Mouse (Mus musculus): ENCODE results near the gene Ccdc38. TPM values are rescaled to one million over a fixed set of nuclear protein-coding genes. Genes with fewer than 3 reads are reported as not detected.
A peak's percentile ranks its signal among the peaks of the same experiment; 100 is the strongest.
"Not testable (repeated sequence)": the region's sequence is repeated elsewhere in the genome, so short reads cannot be mapped to it uniquely, and the experiment has no call there.

The Ccdc38 gene
- total RNA-seq, 2 experiments from 2014 or later, result not detected

- DNase-seq, result no peak
- intact Hi-C loops (cut with DNase I), result loop anchor here (2.0 to 10.0 kb wide), 3 partner anchors 123 to 503 kb away; no protein-coding TSS in a partner anchor
These were observed 7.4 kb downstream of the Ccdc38 start for GRCm38 (mm10) chr10:93547741-93548270.

GRCm38 (mm10) chr10:93548991-93549390, 8.6 kb downstream of the Ccdc38 start:
- DNase-seq, result peak; percentile 81 to 86
- intact Hi-C loops (cut with DNase I), result loop anchor here (1.0 to 10.0 kb wide), 4 partner anchors 63 to 504 kb away; no protein-coding TSS in a partner anchor

GRCm38 (mm10) chr10:93549821-93550220, 9.4 kb downstream of the Ccdc38 start:
- DNase-seq, result no peak
- intact Hi-C loops (cut with DNase I), result loop anchor here (1.0 to 10.0 kb wide), 4 partner anchors 64 to 505 kb away; no protein-coding TSS in a partner anchor

DNA sequence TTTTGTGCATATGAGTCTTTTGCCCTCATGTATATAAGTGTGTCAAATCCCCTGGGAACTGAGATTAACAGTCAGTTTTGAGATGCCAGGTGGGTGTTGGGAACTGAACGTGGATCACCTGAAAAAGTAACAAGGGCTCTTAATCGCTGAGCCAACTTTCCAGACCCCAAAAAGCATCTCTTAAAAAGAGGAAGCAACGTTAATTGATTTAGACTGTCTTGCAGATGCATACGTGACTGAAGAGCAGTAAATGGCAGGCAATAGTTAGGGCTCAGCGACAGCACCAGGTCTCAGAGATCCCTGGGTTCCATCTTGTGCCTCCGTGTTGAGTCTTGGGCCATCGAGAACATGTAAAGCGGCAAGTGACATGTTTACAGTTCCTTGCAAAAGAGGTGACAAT, 12.2 kb downstream of the Ccdc38 start:
- intact Hi-C loops (cut with DNase I), result no loop called here
- DNase-seq, result no peak

GRCm38 (mm10) chr10:93557971-93558370, 17.5 kb downstream of the Ccdc38 start:
- DNase-seq; intact Hi-C loops (cut with DNase I): not testable (repeated sequence)

DNA sequence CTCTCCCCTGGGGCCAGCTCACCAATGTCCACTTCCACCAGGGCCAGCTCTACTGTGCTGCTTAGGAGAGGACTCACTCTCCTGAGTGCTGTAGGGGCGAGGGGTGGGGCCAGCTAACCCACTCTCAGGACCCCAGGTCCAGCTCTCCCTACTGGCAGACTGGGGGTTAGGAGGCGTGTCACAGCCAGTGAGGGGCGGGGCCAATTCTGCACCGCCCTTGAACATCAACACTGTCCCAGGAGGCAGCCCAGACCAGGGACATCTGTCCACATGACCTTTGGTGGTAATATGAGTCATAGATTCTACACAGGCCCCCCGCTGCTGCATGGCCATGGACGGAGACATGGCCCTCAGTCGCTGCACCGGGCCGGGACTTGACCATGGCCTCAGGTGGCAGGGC, 19.4 kb downstream of the Ccdc38 start:
- intact Hi-C loops (cut with DNase I), result no loop called here

GRCm38 (mm10) chr10:93564518-93565090, 24.2 kb downstream of the Ccdc38 start:
- DNase-seq, result no peak
- intact Hi-C loops (cut with DNase I), result no loop called here

More for the DNA sequence above, 19.4 kb downstream of the Ccdc38 start:
- no peak for DNase-seq

DNA sequence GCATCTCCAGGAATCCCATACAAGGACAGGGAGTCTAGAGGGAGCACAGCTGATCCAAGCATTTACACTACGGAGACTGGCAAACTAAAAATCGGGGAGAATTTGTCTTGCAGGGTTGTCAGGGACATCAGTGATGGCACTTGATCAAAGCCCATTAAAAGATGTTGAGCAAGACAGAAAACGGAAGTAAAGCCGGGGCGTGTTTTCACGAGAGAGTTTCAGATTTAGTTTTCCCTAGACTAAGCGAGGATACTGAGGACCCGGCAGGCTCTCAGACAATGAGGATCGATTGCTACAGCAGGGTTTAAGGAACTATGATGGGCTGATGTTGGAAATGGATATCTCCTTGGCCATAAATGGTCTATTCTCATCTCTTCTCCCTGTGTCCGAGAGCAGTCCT, 26.6 kb downstream of the Ccdc38 start:
- no peak for DNase-seq
- intact Hi-C loops (cut with DNase I), result no loop called here

- no peak for DNase-seq
- intact Hi-C loops (cut with DNase I), result no loop called here
These were observed 27.6 kb downstream of the Ccdc38 start for GRCm38 (mm10) chr10:93567841-93568566.

GRCm38 (mm10) chr10:93568671-93569070, 28.2 kb downstream of the Ccdc38 start:
- intact Hi-C loops (cut with DNase I), result no loop called here
- no peak for DNase-seq

- DNase-seq, result no peak
- intact Hi-C loops (cut with DNase I), result no loop called here
These were observed 31.8 kb downstream of the Ccdc38 start for GRCm38 (mm10) chr10:93572209-93572608.

DNA sequence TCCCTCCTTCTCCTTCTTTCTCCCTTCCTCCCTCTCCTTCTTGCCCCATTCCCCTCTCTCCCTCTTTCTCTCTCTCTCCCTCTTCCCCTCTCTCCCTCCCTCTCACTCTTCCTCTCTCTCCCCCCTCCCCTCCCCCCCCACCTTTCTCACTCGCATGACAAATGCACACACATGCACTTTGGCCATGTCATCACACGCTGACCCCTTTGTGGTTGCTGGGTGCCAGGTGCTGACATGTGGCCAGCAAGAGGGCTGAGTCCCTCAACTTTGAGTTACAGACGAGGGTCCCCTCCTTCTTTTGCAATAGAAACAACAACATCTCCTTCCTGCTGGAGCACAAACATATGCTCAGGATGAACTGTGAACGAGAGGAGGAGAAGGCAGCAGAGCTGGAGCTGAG, 34.5 kb downstream of the Ccdc38 start:
- DNase-seq, result no peak
- intact Hi-C loops (cut with DNase I), result no loop called here

DNA sequence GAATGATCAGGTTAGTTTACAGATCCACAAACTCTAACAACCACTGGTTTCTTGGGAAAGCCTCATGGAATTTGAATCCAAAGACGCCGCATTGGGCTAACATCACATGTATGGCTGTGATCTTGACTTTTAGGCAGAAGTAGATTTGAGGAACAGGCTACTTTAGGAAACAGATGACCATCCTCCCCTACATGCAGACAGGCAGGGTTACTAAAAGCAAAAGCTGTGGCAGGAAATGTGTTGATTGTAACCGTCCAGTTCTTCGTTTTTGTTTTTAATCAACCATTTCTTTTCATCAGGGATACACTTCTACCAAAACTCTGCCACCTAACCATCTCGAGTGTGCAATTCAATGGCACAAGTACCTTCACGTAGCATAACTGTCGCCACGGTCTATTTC, 35.5 kb downstream of the Ccdc38 start:
- intact Hi-C loops (cut with DNase I), result loop anchor here (2.0 kb wide), 2 partner anchors 89 to 147 kb away; no protein-coding TSS in a partner anchor
- no peak for DNase-seq

- intact Hi-C loops (cut with DNase I), result loop anchor here (2.0 kb wide), 2 partner anchors 91 to 149 kb away; no protein-coding TSS in a partner anchor
- DNase-seq, result peak; percentile 72 to 87
These were observed 36.9 kb downstream of the Ccdc38 start for GRCm38 (mm10) chr10:93577271-93577886.

GRCm38 (mm10) chr10:93588796-93589195, 48.4 kb downstream of the Ccdc38 start:
- no peak for DNase-seq
- intact Hi-C loops (cut with DNase I), result no loop called here

DNA sequence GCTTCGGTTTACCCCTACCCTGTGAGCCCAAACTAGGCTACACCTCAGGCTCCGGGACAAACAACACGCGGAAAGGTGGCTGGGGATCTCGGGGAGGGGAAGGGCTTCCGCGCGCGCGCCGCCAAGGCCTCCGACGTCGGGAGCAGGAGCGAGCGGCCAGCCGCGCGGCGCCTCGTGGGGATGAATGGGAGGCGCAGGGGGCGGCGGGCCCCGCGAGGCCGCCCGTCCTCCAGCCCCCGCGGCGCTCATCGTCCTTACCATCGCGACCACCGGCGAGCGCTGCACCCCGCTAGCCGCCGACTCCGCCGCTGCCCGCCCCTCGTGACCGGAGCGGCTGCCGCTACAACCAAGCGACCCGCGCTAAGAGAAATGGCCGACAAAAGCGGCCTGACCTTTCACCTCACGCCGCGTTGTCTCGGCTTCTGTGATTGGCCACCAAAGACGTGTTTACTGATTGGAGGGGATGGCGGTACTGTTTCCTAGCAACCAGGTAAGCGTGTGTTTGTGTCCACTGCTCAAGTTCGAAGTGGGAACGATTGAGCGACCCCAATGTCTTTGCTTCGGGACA, 48.9 kb downstream of the Ccdc38 start, which contains the start of gene Snrpf:
TSS of gene Snrpf (minus strand) at position 426 of the 568 bp plus-strand sequence.
- intact Hi-C loops (cut with DNase I), result no loop called here

DNA sequence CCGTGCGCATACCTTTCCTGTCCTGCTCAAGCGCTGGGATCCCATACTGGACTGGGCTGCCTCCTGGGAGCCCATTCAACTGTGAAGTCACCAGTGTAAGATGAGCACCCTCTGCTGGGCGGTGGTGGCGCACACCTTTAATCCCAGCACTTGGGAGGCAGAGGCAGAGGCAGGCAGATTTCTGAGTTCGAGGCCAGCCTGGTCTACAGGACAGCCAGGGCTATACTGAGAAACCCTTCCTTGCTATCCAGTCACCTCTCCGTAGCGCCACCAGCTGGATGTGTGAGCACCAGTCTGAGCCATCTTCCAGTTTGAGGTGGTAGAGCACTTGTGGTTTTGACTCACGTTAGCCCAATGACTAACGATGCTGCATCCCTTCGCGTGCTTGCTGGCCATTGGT, 52.0 kb downstream of the Ccdc38 start:
- intact Hi-C loops (cut with DNase I), result loop anchor here (5.0 kb wide), 1 partner anchor 185 kb away; no protein-coding TSS in a partner anchor
- no peak for DNase-seq

More for the DNA sequence above, 48.9 kb downstream of the Ccdc38 start, which contains the start of gene Snrpf:
- DNase-seq, result peak; percentile 97 to 98

- intact Hi-C loops (cut with DNase I), result loop anchor here (1.0 to 5.0 kb wide), 2 partner anchors 183 to 219 kb away; no protein-coding TSS in a partner anchor
- DNase-seq, result peak; percentile 82 to 90
These were observed 53.6 kb downstream of the Ccdc38 start for GRCm38 (mm10) chr10:93594022-93594482.

DNA sequence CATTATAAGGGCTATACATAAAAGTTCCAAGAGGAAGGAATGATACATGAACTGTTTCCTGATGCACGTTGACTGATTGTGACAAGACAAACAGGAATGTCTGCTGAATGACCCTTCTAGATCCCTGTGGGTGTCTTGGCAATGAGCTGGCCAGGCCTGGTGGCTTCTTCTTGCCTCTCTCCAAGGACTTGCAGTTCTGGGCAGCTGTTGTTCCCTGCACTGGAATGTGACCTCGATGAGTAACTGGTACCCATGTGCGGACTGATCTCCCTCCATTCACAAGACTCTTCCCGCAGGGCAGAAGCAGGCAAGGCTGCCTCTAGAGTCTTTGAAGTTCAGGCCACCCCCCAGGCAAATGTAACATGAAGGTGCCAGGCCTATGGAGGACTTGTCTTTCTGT, 55.4 kb downstream of the Ccdc38 start:
- no peak for DNase-seq
- intact Hi-C loops (cut with DNase I), result no loop called here

DNA sequence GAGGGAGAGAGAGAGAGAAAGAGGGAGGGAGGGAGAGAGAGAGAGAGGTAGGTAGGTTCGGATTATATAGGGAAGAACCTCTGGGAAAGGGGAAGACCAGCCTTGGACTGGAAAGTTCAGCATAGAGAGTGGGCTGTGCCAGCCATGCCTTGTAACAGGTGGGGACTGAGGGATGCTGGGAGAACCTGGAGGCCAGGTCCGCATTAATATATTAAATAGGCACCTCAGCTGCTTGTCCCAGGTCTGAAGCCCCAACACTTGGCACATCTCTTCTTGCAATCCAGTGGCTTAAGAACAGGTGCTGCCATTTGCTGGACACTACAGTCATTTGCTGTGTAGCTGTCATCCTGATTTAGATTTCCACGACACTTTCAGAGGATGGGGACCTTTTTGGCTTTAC, 56.2 kb downstream of the Ccdc38 start:
- no peak for DNase-seq
- intact Hi-C loops (cut with DNase I), result no loop called here

All from heart, postnatal 10 days (tissue).